Mouse (Mus musculus) spleen, postnatal 36 days (tissue): ENCODE measurements around the gene Odf2l.
A peak's percentile ranks its signal among the peaks of the same experiment; 100 is the strongest.

Source experiments
- DNase-seq, 2 experiments: peaks; one replicate each; pipeline ENCODE4 v3.0.0; 2022; ENCODE audit warnings: low spot score in 2 of 2, mixed read lengths in 1 of 2

Odf2l gene

DNA sequence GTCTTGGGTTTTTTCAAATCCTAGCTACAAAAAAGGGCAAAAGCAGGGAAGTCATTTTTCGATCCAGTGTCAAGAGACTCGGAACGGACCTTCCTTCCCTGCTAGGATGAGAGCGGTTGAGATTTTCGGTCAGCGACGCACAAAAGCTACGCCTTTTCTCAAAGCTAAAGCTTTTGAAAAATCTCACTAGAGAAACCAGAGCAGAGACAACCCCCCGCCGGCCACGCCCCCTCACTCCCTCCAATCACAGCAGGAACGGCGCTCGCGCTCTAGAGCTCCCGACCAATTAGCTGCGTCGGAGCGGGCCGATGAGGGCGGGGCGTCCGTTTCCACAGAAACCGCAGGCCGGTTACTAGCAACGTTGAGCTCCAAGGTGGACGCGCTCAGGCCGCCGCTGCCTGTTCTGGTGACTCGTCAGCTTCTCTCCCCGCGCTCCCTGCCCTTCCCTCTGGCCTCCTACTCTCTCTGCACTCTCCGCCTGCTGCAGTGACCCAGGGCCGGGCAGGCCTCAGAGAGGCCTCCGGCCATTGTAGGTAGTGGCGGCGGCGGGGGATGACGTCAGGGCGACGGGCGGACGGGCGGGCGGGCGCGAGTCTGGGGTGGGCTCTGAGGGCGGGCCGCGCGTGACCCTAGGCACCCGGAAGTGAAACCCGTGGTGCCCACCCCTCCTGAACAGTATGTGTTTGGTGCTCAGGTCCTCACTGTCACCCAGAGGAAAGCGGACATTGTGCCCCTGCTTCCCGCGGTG, at the start of gene Odf2l:
TSS of gene Odf2l (plus strand) at position 335 of the 748 bp plus-strand sequence.
- DNase-seq = peak; percentile 94 to 95

DNA sequence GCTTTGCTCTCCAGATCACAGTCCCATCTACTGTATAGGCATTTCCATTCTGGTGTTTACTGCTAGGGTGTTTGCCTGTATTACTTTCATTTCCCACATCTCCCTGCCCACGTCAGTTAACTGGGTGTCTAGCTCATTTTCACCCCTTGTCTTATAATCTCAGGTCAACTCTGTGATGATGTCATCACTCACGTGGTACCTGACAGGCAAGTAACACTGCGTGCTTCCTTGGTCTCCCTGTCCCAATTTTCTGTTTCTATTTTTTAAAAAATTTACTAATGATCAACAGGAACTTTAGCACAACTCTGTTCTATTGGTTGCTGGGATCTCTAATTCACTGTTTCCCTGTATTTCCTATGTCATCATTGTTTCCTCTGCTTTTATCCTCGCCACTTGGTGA, 49.4 kb upstream of the Odf2l start:
- DNase-seq = no peak

DNA sequence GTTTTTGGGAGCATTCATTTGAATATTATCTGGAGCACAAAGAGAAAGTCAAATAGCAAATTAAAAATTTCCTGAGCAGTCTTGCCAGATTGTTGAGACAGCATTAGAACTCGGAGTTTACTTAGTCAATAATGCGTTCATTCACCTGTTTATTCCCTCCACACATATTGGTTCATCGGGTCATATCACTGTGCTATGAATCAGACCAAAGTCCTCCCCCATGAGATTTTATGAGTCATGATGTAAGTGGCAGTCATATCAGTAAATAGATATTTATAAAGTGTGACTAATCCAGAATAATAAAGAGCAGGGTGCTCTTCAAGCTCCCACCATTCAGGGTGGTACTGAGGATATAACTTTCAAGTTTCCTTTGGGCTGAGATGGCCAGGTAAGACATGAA, 46.0 kb upstream of the Odf2l start:
- DNase-seq = no peak

DNA sequence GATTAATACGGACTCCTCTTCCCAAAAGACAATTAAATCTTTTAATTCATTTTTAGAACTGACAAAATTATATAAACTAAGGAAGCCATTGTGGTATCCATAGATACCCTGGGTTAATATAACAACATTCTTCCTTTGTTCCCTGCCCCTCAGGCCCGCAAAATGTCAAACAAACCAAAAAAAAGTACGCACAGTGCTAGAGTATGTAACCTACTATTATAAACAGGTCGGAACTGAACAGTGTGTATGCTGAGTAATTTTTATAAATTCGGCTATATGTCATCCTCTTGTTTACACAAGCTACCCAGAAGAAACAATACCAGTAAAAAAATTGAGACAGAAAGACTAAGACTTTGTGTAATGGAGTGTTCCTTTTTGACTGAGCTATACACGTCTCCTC, 40.0 kb upstream of the Odf2l start:
- no peak for DNase-seq

DNA sequence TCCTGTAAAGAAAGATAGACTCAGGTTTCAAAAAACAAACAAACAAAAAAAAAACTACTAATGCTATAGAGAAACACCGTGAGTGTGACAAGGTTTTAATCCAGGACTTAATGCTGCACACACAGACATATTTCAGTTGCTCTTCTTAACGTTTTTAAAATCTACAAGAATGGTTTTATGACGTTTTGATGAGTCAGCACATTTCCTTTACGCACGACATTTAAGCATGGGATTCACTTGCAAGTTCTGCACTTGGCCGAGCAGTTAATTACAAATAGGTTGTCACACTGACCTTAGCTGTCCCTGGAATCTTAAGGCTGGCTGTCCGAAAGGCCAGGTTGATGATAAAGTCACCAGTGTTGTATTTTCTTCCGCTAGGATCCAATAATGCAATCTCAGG, 37.5 kb upstream of the Odf2l start:
- no peak for DNase-seq

DNA sequence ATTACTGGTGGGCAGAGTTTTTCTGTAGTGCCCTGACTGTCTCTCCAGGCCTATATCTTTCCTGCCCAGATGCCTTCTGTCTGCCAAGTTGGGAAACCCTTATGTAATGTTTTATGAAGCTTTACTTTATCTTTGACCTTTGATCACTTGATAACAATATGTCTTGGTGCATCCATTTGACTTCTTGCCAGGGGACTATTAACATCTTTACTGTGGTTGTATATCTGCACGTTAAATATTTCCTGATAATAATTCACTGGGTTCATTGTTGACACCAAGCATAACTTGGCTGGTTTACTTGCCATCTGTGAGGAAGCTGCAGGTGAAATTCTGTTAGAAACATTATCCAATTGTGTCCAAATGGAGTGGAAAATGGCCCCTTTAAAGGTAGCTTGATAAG, 35.3 kb upstream of the Odf2l start:
- no peak for DNase-seq

DNA sequence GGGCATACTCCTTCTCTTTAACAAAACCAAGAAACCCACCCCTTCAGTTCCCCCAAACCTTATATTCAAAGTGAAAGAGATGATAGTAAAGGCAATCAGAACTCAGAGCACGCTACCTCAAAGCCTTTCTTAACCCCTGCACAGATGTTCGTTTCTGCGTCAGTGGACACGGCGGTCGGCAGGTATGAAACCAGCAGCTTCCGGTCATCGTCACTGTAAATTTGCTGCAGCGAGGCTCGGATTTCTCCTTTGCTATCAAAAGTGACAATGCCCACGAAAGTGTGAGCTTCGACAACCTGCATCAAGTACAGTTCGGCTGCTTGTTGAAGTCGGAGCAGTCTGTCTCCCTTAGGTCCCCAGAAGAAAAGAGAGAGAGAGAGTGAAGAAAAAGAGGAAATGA, 32.2 kb upstream of the Odf2l start:
- no peak for DNase-seq

DNA sequence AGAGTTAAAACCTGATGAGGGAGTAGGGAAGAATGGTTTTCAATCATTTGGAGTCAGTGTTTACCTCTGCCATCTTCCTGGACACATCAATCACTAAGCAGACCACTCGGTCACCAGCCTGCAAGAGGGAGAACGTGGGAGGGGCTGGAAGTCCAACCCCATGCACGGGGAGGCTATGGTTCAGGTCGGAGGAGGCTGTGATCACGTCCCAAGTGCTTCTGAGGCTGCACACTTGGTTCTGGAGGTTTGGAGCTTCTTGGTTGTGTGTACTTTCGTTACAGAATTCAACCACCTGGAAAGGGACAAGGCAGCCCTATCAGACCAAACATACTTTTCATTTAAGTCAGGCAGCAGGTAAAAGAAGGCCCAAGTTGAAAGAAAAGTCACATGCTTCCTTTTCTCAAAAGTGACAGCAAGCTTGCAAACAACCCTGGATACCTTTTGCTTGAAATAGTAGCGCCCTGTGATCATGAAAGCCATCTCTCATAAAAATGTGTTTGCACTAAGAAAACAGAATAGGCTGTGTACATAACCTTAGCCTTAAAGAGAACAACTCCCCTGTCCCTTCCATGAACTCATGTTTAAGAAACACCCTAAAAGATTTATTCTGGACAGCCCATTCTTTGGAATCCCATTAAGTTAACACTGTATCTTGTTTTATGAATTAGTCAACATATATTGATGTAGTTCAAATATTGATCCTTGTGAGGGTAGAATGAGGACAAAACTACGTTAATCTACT, 30.4 kb upstream of the Odf2l start:
- no peak for DNase-seq

DNA sequence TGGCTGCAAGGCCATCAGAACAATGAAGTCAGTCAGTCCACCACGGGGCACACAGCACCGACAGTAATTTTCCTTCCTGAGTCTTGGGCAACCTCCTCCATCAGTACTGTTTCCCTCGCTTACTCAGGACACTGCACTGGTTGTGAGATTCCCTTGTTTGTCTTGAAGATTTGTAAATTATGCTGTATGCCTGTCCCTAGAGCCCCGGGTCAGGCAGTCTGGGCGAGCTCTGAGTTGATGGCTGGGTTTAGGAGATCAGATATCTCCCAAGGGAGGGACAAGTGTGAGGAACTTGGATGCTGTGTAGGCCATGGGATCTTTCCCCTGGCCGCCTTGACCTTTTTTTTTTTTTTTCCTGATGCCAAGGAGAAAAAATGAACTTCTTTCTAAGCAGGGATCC, 19.1 kb upstream of the Odf2l start, which contains the start of gene Clca2:
TSS of gene Clca2 (minus strand) at position 153 of the 400 bp plus-strand sequence.
- no peak for DNase-seq

DNA sequence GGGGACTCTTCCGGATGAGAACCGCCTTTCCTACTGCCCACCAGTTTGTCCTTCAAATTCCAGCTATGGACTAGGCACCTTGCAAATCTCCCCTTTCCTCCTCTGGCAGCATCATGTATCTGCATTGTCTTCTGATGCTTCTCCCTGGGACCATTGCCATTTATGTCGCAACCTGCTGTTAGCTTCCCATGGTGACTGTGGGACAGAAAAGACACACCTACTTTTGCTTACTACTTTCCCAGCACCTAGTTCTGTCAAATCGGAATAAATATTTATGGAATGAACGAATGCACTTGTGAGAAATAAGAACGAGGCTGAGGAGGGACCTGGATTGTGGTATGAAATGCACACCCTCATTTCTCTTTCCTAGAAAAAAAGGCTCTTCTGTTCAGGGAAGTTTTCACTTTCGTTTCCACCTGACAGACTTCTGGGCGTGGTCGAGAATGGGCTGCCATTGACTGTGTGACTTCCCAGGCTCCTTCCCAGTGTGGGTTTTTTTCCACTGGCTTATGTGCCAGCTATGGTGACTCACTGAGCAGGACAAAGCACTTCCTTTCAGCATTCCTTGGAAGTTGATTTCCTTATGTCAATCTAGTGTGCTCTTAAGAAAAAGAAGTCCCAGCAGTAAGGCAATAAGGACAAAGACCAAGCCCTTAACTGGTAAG, 16.4 kb upstream of the Odf2l start:
- no peak for DNase-seq

DNA sequence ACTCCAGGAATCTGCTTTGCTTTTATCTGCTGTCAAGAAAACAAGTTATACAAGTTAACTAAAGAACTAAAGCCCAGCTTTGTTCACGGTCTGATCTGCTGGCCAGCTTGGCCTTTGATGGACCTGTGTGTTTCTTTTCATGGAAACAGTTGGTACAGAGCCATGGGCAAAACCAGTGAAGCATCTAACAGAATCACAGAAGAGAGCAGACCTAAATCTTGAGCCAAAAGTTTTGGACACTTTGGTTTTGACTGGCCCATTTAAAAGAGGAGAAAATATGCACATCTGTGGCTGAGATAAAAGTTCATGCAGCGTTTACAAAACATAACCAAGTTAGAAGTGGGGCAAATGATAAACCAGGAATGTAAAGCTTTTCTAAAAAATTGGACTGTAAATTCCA, 15.1 kb upstream of the Odf2l start:
- DNase-seq = no peak

DNA sequence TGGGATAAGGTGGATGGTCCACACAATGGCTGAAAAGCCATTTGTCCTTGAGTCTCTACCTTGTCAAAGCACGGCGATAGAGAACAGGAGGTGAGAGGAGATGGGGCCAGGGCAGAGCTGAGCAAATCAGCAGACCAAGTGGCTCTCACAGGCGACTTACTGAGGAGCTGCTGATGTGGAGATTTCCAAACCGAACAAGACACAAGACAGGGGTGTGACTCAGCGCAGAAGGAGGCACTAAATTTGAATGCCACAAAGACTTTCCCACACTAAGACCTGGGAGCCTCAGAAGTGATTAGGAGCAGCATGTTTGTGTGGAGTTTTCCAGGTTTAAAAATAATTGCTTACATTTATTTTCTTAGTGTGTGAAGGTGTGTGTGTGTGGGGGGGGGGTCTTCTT, 14.6 kb upstream of the Odf2l start:
- DNase-seq = no peak

DNA sequence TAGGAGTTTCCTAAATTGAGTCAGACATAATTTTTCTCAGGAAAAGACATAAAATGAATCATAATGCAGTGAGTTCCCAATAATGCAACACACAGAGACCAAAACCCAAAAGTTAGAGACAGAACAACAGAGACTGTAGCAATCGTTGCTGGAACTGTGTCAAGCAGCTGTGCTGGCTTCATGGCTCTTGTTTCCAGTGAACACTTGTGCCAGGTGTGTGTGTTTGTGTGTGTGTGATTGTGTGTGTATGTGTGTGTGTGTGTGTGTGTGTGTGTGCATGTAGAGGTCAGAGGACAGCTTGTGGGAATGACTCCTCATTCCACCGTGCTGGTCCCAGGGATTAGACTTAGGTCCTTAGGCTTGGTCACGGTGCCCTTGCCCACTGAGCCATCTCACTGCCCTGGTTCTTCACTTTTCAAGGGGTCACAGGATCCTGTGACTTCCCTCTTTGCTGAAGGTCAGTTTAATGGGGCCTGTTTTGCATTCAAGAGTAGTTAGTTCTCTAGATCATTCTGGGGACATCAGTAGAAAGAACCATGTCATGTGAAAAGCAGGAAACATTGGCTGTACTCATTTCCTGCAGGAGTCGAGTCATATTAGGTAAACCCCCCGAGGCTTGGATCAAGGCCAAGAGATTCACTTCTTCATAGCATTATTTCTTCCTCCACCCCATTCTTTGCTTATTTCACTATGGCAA, 13.2 kb upstream of the Odf2l start:
- no peak for DNase-seq

DNA sequence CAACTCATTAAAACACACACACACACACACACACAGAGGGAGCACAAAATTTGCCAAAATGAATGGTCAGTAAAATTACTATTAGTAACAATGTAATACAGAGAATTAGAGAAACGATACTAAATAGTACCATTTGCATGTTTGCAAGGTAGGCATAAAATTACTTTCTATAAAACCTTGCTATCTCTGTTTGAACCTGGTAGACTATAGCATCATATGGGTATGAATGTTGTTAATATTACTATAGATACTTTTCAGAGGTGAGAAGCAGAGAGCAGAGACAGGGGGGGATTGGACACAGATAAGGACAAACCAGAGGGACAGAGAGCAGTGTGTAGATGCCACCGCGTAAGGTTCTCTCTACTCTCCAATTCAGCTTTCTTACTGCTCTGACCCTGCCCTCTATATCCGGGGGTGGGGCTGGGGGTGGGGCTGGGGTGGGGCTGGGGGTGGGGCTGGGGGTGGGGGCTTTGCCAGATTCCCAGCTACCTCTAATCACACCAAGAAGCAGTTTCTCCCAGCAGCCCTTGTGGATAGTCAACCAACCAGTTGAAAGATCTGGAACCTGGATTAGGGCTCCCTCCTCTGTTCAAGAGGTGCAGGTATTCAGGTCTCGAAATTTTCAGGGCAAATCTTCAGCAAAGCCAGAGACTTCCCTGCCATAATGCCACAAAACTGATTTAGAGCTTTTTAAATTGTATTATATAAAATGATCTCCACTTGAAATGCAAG, 12.4 kb upstream of the Odf2l start:
- no peak for DNase-seq

DNA sequence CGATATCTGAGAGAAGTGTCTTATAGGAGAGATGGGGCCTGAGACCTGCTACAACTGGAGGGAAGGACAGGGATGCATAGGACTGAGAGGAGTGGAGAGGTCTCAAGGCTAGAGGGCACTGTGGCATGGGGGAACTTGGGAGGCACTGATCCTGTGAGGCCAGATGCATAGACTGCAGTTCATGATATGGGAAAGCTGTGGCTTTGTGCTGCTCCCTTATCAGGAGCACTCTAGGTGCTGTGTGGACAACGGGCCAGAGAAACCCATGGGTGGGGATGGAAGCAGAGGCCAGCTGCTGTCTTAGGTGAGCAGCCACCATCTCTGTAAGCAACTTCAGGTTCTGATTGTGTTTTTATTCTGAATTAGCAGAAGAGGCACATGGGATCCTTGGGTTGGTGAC, 3.2 kb upstream of the Odf2l start:
- no peak for DNase-seq

DNA sequence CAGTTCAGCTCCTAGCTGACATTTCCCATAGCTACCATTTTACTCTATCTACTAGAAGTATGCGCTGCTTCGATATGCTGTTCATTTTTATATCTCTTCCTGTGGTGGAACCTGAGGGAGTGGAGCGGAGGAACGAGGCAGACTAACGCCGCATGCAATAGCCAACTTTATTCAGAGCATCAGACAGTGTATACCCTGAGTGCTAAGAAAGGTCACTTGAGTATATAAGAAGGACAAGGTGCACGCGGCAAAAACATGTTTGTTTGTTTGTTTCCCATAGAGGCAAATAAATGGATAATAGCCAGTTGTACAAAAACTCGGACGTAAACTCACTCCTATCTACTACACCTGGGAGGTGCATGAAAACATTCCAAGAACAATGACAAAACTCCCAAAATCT, 751 bp upstream of the Odf2l start:
- DNase-seq = no peak

DNA sequence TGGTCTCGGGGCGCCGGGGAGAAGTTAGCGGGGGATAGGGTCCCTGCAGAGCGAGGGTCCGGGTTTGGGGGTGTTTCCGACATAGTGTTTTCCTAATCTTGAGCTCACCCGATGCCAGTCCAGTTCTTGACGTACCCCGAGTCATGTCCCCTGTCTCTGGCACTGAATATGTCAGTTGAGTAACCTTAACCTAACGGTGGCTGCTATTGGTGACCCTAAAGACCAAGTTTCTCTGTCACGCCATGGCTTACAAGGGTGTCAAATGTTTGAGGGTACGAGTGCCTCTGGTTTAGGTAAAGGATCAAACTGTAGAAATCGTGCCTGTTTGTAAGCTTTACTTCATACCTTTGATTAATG, 592 bp downstream of the Odf2l start:
- no peak for DNase-seq

DNA sequence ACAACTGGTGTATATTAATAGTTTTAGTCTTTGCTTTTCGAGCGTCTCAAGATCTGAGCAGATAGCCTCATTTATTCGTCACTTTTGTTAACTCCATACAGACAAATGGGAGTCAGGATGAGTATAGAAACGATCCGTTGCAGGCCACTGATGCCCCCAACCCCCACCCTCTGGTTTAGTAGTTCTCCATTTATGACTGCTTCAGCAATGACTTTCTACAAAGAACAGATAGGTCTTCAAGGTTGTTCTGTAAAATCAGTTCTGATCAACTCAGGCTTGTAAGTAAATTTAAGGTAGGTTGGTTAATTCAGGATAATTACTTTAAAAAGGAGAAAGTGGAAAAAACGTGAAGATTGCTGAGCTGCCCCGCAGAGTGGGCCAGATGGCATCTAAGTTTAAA, 1.0 kb downstream of the Odf2l start:
- no peak for DNase-seq

DNA sequence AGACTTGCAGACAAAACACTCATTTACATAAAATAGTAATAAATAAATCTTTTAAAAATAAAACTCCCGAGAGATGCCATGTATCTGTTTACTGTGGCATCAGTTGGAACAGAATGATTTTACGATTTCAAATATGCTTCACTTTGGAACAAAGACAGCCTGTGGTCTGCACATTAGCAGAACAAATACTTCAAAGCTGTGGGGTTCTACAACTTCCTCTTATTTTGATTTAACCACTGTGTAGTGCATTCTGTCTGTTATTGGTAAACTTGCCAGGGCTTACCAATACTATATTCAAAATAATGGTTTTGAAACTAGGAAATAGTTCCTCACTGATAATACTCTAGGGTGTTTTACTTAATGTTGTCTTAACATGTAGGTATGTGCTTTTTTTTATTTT, 8.2 kb downstream of the Odf2l start:
- DNase-seq = no peak

DNA sequence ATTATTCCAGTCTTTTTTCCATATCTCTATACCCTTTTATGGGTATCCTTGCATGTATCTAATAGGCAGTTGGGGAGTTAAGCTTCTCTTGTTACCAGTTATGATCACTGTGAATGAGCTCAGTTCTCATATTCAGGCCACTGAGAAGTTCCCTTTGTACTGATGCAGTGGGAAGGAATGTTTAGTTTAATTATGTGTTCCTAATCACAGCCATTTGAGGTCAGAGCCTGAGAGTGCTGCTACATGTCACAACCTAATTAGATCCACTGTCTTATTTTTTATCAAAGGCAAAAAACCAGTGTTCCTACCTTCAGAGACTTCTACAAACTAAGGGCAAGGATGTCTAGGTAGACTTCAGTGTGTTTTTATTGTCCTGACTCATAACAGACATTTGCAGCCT, 11.0 kb downstream of the Odf2l start:
- DNase-seq = no peak

DNA sequence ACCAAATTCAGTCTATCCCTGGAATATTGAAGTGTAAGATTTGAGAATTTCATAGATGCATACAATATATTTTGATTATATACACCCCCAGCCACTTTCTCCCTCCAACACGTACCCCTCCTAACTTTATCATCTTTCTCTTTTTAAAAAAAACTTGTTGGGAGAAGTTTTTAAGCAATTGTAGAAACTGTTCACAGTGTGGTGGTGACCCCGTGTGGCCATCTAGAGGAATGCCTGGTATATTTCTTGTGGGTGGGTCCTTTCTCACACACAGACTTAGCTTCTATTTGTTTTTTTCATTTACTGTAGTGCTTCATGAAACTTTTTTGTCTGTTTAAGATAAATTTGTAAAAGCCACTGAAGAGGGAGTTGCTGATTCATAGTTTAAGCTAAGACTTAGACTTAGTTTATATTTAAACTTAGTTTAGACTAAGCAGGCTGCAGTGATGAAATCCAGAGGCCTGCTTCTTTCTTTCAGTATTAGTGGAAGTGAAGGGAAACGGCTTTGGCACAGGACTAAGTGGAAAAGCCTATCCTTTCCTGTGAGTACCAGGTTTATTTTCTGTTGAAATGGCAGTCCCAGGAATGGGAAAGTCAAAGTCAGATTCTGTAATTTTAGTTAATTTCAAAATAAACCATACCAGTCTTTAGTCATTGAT, 13.0 kb downstream of the Odf2l start:
- DNase-seq = peak in 1 of 2 experiments; percentile 27
